Mouse (Mus musculus): ENCODE results near the gene Teddm2. TPM values are rescaled to one million over a fixed set of nuclear protein-coding genes. Genes with fewer than 3 reads are reported as not detected.
"Not testable (repeated sequence)": the region's sequence is repeated elsewhere in the genome, so short reads cannot be mapped to it uniquely, and the experiment has no call there.

The Teddm2 gene
- total and polyA plus RNA-seq, 3 experiments = 0.18 to 0.75 (median 0.44) TPM

DNA sequence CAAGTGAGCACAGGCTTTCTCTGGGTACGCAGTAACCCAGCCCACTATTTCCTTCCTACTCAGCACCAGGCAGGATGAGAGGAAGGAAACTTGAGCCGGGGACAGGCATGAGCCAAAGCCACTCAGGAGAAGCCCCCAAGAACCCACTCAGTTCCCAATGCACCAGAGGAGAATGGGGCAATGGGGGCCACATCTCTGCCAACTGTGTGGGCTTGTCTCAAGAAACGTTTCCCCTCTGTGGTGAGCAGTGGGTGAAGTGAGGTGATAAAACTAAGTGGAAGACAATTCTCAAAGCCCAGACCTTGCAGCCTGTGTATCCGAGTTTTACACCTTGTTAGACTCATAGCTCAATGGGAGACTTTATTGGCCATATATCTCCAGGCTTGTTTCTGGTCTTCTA lies 8.6 kb downstream of the Teddm2 start, which contains the start of gene Teddm1a:
Teddm1a (plus strand) TSS at position 301 of the 400 bp plus-strand sequence.
- ATAC-seq (ENCODE audit: extremely low read depth, insufficient number of reproducible peaks, low FRiP score, poor library complexity, severe bottlenecking) (no peak), DNase-seq (ENCODE audit: low spot score) (no peak)
- Histone ChIP-seq H3K4me1 (ENCODE audit: insufficient read depth, low read depth, low read length) (no peaks in the 10 kb centered on the region), H3K9me3 (replicated peaks) (no peaks in the 10 kb centered on the region), H3K4me3 (ENCODE audit: low read depth, low read length) (no peak within 1 kb of the TSS), H3K27me3 (ENCODE audit: insufficient read depth, low read length) (peaks cover 18% of the 10 kb centered on the region), H3K36me3 (replicated peaks) (no peaks in the 10 kb centered on the region)
- no peak for TF ChIP-seq POLR2AphosphoS5 (IDR thresholded peaks at IDR 0.05; ENCODE audit: insufficient replicate concordance, low read depth, low read length)
- no peak for TF ChIP-seq GATA1 (IDR thresholded peaks at IDR 0.05; ENCODE audit: borderline replicate concordance, low read length)
- no peak for TF ChIP-seq CTCF (IDR thresholded peaks at IDR 0.05; ENCODE audit: low read depth, low read length)
- TF ChIP-seq GATA2 (IDR thresholded peaks at IDR 0.05; ENCODE audit: borderline replicate concordance, low read depth, low read length) = no peak
- TF ChIP-seq TAL1 (conservative IDR thresholded peaks at IDR 0.05; ENCODE audit: low read depth, low read length) = no peak

DNA sequence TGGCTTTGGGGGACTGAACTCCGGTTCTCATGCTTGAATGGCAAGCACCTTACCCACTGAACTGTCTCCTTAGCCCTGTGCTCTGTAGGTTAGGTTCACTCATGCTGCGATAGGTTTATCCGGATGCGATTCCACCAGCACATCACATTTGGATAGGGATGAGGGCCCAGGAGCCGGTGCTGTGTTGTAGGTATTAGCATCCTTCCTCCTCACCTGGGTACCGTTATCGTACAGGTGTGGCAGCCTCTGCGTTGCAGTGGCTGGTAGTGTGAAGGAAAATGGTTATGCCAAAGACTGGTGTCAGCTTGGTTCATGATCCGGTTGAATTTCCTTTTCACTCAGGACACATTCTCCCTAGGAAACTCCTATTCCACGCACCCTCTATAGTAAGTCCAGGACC lies 9.9 kb downstream of the Teddm2 start:
- ATAC-seq (ENCODE audit: extremely low read depth, insufficient number of reproducible peaks, low FRiP score, poor library complexity, severe bottlenecking) = no peak

DNA sequence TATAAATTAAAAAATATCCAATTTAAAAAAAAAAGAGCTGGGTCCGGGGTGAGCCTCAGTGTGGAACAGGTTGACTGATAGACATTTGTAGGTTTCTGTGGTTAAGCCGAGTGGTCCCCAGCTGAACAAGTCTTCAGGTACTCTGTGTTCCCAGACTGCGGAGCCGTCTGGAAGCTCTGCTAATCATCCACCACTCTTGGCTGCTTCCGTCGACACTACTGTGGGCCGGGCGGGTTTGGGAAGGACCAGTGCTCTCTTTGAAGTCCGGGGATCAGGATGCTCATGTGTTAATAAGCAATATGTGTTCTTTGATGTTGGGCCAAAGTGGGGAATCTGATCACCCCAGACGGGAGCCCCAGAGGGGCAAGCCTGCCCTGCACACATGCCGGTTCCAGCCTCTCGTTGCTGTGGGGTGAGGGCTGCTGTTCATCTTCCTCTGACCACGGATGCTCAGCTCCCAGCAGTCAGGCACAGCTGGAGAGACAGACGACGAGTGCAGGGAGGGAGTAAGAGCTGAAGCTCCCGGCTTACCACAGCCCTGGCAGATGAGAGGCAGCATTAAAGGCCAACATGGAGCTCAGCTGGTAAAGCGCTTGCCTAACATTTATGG lies 13.9 kb downstream of the Teddm2 start:
- H3K4me3 ChIP-seq (ENCODE audit: low read depth, low read length) = no peak overlapping the region
- no peaks in the 10 kb centered on the region for H3K9me3 ChIP-seq (replicated peaks)
- no peaks in the 10 kb centered on the region for H3K4me1 ChIP-seq (ENCODE audit: insufficient read depth, low read depth, low read length)
- no peak for TF ChIP-seq TAL1 (conservative IDR thresholded peaks at IDR 0.05; ENCODE audit: low read depth, low read length)
- TF ChIP-seq GATA2 (IDR thresholded peaks at IDR 0.05; ENCODE audit: borderline replicate concordance, low read depth, low read length) = no peak
- no peak for TF ChIP-seq GATA1 (IDR thresholded peaks at IDR 0.05; ENCODE audit: borderline replicate concordance, low read length)
- no peak for TF ChIP-seq POLR2AphosphoS5 (IDR thresholded peaks at IDR 0.05; ENCODE audit: insufficient replicate concordance, low read depth, low read length)
- no peak for TF ChIP-seq CTCF (IDR thresholded peaks at IDR 0.05; ENCODE audit: low read depth, low read length)
- DNase-seq (ENCODE audit: low spot score) (no peak), ATAC-seq (ENCODE audit: extremely low read depth, insufficient number of reproducible peaks, low FRiP score, poor library complexity, severe bottlenecking) (no peak)
- H3K27me3 ChIP-seq (ENCODE audit: insufficient read depth, low read length) = peaks cover 6% of the 10 kb centered on the region
- H3K36me3 ChIP-seq (replicated peaks) = no peaks in the 10 kb centered on the region

More for the DNA sequence above, 9.9 kb downstream of the Teddm2 start:
- Histone ChIP-seq H3K27me3 (ENCODE audit: insufficient read depth, low read length) (peaks cover 19% of the 10 kb centered on the region), H3K36me3 (replicated peaks) (no peaks in the 10 kb centered on the region), H3K9me3 (replicated peaks) (no peaks in the 10 kb centered on the region), H3K4me1 (ENCODE audit: insufficient read depth, low read depth, low read length) (no peaks in the 10 kb centered on the region), H3K4me3 (ENCODE audit: low read depth, low read length) (no peak overlapping the region)
- no peak for DNase-seq (ENCODE audit: low spot score)
- TF ChIP-seq GATA2 (IDR thresholded peaks at IDR 0.05; ENCODE audit: borderline replicate concordance, low read depth, low read length) = no peak
- TF ChIP-seq TAL1 (conservative IDR thresholded peaks at IDR 0.05; ENCODE audit: low read depth, low read length) = no peak
- no peak for TF ChIP-seq POLR2AphosphoS5 (IDR thresholded peaks at IDR 0.05; ENCODE audit: insufficient replicate concordance, low read depth, low read length)
- TF ChIP-seq CTCF (IDR thresholded peaks at IDR 0.05; ENCODE audit: low read depth, low read length) = no peak

- not testable (repeated sequence) for DNase-seq (ENCODE audit: low spot score); H3K36me3 ChIP-seq (replicated peaks); H3K27me3 ChIP-seq (ENCODE audit: insufficient read depth, low read length); ATAC-seq (ENCODE audit: extremely low read depth, insufficient number of reproducible peaks, low FRiP score, poor library complexity, severe bottlenecking); H3K4me1 ChIP-seq (ENCODE audit: insufficient read depth, low read depth, low read length); H3K9me3 ChIP-seq (replicated peaks); H3K4me3 ChIP-seq (ENCODE audit: low read depth, low read length)
Measured at GRCm38 (mm10) chr1:153880391-153880790, 19.6 kb downstream of the Teddm2 start.

DNA sequence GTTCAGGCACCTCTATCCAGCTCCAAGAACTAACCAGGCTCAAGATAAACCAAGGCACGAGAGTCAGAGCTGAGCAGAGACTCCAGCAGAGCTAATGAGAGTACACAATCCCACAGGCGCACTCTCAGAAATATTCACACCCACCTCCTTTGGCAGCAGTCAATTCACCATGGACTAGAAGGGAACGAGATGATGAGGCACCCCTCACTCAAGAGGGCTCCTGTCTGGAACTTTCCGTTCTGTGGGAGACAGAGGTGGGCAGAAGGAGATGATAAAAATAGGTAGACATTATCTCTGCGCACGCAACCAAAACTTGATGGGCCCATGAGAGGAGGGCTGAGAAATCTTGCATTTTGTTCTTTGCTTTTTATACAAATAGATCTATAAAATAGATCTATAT lies 26.0 kb downstream of the Teddm2 start, which contains the start of gene Teddm1b:
Teddm1b (plus strand) TSS at position 301 of the 400 bp plus-strand sequence.
- Histone ChIP-seq H3K9me3 (replicated peaks) (no peaks in the 10 kb centered on the region), H3K27me3 (ENCODE audit: insufficient read depth, low read length) (no peaks in the 10 kb centered on the region; the same call in 1 of the 2 replicates), H3K4me1 (ENCODE audit: insufficient read depth, low read depth, low read length) (no peaks in the 10 kb centered on the region), H3K36me3 (replicated peaks) (no peaks in the 10 kb centered on the region), H3K4me3 (ENCODE audit: low read depth, low read length) (no peak within 1 kb of the TSS)
- ATAC-seq (ENCODE audit: extremely low read depth, insufficient number of reproducible peaks, low FRiP score, poor library complexity, severe bottlenecking) (no peak), DNase-seq (ENCODE audit: low spot score) (no peak)
- TF ChIP-seq POLR2AphosphoS5 (IDR thresholded peaks at IDR 0.05; ENCODE audit: insufficient replicate concordance, low read depth, low read length) (no peak), CTCF (IDR thresholded peaks at IDR 0.05; ENCODE audit: low read depth, low read length) (no peak), GATA1 (IDR thresholded peaks at IDR 0.05; ENCODE audit: borderline replicate concordance, low read length) (no peak), GATA2 (IDR thresholded peaks at IDR 0.05; ENCODE audit: borderline replicate concordance, low read depth, low read length) (no peak), TAL1 (conservative IDR thresholded peaks at IDR 0.05; ENCODE audit: low read depth, low read length) (no peak)

GRCm38 (mm10) chr1:153855946-153856345 lies 44.1 kb downstream of the Teddm2 start:
- ATAC-seq (ENCODE audit: extremely low read depth, insufficient number of reproducible peaks, low FRiP score, poor library complexity, severe bottlenecking) (no peak), DNase-seq (ENCODE audit: low spot score) (no peak)
- TF ChIP-seq GATA1 (IDR thresholded peaks at IDR 0.05; ENCODE audit: borderline replicate concordance, low read length) (no peak), TAL1 (conservative IDR thresholded peaks at IDR 0.05; ENCODE audit: low read depth, low read length) (no peak), GATA2 (IDR thresholded peaks at IDR 0.05; ENCODE audit: borderline replicate concordance, low read depth, low read length) (no peak)
- no peak overlapping the region for H3K4me3 ChIP-seq (ENCODE audit: low read depth, low read length)
- no peaks in the 10 kb centered on the region for H3K36me3 ChIP-seq (replicated peaks)
- no peaks in the 10 kb centered on the region for H3K9me3 ChIP-seq (replicated peaks)
- H3K4me1 ChIP-seq (ENCODE audit: insufficient read depth, low read depth, low read length) = no peaks in the 10 kb centered on the region
- no peaks in the 10 kb centered on the region; the same call in 1 of the 2 replicates for H3K27me3 ChIP-seq (ENCODE audit: insufficient read depth, low read length)

GRCm38 (mm10) chr1:153852696-153853095 lies 47.3 kb downstream of the Teddm2 start:
- not testable (repeated sequence) for H3K4me1 ChIP-seq (ENCODE audit: insufficient read depth, low read depth, low read length); H3K9me3 ChIP-seq (replicated peaks); H3K36me3 ChIP-seq (replicated peaks); H3K4me3 ChIP-seq (ENCODE audit: low read depth, low read length); H3K27me3 ChIP-seq (ENCODE audit: insufficient read depth, low read length); ATAC-seq (ENCODE audit: extremely low read depth, insufficient number of reproducible peaks, low FRiP score, poor library complexity, severe bottlenecking); DNase-seq (ENCODE audit: low spot score)

Data from G1E (cell line).